Mouse (Mus musculus) retina, postnatal 1 day (tissue): ENCODE measurements at regions not wholly inside any gene's neighbourhood (a gene's known extent, or its start where the extent isn't known, plus 50 kb on each side); places are given as distances from the start of the nearest gene placed in this dataset.

Source experiments
- DNase-seq: peaks from one replicate; pipeline ENCODE4 v3.0.0-alpha.2; 2012

DNA sequence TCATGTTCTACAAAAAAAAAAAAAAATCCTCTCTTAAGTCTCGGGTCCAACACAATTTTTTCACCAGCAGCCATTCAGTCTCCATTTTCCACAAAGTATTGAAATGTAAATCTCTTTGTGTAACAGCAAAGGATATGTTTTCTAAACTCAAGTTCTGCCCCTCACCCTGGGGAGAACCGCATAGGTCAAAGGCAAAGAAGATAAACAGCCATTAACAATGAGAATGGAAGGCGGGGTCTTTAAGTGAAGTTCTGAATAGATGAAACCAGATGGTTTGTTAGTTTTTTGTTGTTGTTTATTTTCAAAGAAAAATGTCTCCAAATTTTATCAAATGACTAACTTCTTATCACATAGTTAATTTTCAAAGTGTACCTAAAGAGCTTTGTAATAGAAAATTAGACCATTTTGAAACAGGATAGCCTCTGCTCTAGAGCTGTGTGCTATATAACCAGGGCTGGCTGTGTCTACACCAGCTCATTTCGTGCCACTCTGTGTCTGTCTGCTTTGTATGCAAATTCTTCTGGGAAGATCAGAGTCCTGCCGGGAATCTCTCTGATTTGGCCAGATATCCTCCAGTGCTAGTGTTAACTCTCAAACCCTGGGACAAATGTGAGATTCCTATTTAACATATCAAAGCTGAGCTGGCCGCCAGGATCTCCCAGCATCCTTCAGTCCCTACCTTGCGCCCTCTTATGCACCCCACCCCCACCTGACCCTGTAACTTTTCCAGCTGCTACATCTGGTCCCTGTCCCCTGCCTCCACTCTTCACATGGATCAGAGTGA lies 240.9 kb downstream of the Qk start:
- no peak for DNase-seq

DNA sequence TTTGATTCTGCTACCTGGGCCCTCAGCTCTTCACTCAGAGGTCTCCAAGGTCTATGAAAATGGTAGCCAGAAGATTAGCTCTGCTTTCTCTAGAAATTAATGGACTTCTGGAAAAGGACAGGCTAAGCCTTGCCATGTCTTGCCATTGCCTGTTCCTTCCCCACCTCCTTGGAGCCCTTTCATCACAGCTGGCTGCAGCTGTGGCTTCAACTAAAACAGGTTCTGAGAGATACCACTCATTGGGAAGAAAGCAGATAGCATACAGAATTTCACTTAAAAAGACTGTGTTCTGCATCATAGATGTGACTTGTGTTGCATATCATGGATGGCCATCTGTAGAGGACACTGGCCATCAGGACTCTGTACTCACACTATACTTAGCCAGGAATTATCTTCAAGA lies 246.4 kb downstream of the Qk start:
- no peak for DNase-seq

DNA sequence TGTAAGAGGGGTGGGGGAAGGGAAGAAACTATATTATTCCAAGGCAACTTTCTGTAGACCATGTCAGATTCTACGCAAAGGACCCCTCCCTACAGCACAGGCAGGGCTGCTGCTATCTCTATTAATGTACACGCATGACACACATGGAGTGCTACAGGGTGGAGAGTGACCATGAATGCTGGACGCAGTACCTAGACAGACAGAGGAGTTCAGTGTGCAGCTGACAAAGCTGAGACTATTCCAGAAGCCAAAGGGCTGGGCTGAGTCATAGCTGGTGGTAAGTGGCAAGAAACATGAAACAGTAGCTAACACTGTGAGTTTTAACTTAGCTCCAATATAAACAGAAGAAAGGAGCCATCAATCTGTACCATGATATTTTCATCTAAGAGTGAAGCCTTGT lies 250.4 kb downstream of the Qk start:
- no peak for DNase-seq

DNA sequence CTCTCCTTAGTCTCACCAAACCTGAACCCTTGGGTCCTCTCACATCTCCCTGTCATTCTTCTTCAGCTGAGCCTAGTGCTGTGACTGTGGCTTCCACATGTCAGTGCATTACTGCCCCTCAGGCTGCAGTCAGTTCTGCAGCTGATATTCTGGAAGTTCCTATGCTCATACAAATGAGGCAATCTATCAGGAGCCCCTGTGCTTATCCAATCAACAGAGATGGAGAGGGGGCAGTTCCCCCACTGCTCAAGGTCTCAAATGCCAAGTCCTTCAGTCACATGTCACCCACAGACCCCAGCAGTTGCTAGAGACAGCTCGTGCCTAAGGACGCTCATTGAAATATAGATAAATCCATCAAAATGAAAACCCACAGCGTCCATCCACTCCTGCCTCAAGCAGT lies 254.5 kb downstream of the Qk start:
- peak; percentile 63 for DNase-seq

DNA sequence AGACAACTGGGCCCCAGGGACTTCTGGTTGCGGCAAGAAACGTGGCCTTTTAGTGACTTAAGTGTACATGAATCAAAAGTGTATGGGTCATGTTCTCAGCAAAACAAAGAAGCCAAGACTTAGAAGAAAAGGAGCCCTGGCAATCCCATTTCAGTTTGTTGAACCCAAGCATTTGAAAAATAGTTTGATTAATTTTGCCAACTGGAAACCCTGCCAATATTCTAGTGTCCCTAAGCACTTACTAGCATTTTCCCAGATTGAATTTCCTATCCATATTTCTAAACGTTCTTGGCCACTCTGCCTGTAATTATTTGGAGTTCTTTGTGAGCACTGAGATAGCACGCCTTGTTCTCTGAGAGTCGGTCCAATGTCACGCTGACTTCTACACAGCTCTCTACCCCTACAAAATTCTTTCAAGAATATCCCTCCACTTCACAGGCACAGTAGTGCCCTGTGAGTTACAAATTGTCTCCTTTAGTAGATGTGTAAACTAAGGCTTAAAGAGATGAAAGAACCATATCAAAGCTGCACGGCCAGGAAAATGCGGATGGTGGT lies 257.0 kb downstream of the Qk start:
- DNase-seq: no peak

DNA sequence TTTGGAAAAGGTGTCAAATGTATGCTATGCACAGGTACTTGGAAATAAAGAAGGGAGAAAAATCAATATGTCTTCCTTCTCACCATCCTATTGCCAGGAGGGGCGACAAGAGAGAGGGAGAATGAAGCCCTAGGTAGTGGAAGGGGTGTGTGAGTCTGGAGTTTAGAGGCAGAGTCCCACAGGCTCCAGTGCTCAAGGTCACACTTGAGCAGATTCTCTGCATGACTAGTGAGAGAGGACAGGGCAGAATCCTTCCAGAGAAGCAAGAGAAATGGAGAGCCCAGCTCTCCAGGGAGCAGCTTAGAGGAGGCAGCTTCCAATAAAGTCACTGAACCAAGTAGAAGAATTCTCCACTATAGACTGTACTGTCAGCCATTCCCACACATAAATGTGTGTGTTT lies 261.9 kb downstream of the Qk start:
- DNase-seq: peak; percentile 4

DNA sequence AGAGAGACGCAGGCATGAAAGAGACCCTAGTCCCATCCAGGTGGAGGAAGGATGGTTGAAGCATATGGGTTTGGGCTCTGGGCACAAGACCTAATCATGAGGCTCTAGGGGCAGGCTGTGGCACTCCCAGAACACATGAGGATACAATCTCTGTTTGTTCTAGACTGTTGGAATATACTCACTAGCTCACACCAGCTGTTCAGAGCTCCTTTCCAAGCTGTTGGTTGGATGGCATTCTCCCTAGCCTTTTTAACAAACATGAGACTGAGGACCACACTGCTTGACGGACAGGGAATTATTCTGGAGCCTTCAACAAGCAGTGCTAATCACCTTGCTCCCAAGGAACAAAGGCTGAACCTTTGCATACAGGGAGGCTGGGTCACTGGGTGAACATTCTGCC lies 263.6 kb downstream of the Qk start:
- no peak for DNase-seq

DNA sequence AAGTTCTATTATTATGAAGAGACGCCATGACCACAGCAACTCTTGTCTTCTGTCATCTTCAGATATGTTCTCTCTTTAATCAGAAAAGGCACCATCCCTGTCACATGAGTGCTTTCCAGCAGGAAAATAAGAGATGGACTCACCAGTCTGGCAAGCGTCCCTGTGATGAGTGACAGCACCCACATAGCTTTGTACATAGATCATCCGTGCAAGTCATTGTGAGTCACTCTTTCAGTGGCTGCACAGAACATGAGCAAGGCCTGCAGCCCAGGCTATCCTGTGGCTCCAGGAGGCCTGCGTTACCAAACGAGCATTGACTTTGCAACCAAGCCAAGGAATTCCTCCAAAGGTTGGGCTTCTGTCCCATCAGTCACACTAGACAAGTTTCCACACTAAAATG lies 265.3 kb downstream of the Qk start:
- no peak for DNase-seq

DNA sequence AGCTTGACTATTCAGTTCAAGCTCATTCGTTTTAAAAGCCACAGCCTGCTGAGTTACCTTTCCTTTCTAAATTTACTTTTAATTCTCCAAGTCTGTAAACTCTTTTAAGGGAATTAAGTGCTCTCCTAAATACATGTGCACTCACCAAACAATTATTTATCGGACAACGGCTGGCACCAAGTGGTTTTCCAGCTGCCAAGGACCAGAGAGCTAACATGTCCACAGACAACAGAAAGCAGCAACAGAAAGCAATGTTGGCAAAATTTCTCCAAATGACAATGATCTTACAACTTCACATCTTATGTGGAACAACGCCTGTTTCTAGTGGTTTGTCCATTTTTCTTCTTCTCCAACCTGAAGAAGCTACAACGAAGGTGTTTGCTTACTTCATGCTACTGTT lies 275.3 kb downstream of the Qk start:
- DNase-seq: no peak

DNA sequence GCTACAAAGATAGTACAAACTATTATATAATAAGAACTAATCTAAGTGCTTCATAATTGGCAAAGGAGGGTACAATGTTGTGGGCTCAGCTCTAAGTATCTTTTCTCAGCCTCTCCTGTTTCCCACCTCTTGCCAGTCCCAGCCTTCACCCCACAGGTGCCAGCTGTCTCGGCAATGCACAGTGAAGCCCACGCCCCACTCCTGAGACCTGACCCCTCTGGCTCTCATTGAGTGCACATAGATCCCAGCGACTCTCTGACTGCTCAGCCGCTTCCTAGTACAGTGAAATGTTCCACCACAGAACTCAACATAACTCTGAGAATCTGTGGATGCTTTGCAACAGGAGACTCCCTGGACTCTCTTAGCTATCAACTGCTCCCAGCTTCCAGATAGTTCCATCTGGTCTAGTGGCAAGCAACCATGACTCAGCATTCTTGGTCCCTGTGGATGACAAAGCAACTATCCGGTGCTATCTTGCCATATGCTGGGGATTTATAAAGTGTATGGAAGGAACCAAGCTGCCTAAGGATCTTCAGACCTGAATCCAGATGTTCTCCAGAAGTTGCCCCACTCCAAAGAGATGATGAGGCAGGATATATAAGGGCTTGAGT lies 277.5 kb downstream of the Qk start:
- no peak for DNase-seq

DNA sequence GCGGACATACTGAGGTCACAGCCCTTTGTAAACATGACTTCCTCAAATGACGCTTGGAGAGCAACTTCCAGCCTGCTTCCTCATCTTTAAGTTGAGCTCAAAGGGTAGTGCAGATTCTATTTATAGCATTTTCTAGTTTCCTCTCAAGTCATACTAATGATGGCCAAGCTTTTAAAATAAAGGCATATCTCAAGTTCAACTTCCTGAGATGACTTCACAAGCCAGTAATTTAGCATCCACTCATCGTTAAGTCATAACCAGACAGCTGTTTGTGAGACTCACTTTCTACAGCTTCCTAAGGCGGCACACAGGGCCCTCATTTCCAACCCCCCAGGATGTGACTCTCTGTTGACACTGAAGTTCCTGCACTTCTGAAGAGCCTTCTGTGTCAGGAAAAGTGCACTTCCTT lies 278.7 kb downstream of the Qk start:
- no peak for DNase-seq

DNA sequence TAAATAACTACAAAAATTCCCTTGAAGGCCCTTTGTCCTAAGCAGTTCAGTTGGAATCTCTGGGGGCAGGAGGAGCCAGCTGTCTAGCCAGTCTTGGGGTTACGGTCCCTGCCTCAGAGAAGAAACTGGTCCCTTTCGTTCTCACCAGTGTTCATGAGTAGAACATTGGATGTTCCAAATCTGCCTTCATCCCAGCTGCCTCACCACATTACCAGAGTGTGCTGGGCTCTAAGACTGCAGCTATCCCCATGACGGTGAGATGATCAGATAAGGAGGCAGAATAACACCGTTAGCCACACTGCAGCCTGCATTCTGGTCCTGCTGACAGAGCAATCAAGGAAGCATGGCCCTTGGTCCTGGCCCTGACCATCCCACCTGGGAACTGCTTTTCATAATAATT lies 279.3 kb downstream of the Qk start:
- DNase-seq: no peak

DNA sequence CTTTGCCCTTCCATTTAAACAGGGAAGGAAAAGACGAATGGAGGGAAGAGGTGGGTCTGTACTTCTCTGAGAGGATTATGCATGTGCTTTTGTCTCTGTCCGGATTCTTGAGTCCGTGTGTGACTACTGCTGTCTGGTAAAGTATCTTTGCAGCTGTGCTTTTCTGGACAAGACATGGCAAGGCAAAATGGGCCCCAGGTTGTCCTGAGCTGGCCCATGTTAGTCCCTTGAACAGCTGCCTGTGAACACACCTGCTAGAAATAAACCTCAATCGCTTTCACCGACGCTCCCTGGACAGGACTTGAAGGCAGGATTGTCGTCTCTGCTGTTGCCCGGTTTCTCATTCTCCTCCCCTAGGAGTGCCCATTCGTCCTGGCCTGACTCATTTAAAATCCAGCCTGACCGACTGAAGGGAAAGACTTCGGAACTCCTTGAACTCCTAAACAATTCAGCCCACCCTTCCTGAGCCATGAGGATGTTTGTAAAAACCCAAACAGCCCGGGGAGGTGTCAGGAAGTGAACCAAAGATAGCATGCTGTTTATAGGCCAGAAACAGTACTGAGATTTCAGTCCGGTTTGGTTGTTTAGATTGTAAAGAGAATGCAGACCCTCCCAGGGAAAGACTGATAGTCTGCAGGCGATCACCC lies 281.7 kb downstream of the Qk start:
- DNase-seq: no peak

DNA sequence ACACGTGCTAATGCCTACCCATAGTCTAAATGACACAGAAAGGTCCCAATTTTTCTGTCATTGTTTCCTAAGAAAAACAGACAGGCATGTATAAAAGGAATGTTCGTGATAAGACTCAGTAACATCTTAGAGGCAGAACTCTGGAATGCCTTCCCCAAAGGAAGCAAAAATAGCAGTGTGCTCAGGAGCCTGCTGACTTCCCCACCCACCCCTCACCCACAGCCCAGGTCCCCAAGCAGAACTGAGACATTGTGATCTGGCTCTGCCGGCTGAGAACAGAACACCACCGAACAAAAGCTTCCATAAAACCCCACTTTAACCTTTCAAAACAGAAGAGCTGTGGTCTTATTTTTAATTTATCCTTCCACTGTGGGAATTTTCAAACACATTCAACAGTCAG lies 286.1 kb downstream of the Qk start:
- DNase-seq: no peak

DNA sequence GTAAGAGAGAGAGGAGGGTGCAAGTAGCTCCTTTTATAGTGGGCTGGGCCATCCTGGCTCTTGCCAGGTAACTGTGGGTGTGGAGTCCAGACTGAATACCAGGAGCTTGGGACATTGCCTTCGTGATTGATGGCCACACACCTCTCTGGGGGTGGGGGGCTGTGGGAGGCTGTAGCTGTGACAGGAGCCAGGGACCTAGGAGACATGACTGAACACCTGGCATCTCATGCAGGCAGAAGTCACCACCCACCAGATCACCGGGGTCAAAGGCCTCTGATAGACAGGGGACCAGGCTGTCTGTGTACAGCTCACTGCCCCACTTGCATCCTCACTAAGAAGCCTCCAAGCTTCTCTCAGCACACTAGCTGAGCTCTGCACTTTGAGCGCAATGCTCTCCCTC lies 288.6 kb downstream of the Qk start:
- no peak for DNase-seq

DNA sequence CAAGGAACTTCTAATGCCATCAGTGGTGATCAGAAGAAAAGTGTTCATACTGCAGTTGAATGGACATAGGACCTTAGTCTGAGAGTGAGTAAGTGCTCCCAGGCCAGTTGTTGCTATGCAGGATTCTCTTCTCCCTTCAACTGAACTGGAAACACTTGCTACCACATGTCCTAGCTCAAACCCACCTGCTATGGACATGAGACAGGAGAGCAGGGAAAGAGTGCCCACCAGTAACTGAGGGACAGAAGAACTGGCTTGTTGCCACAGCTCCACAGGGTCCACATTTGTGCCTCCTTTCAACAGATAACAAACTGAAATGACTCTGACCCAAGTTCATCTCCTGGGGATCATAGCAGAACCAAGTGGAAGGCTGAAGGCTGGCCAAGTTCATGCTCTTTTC lies 292.9 kb downstream of the Qk start:
- no peak for DNase-seq

DNA sequence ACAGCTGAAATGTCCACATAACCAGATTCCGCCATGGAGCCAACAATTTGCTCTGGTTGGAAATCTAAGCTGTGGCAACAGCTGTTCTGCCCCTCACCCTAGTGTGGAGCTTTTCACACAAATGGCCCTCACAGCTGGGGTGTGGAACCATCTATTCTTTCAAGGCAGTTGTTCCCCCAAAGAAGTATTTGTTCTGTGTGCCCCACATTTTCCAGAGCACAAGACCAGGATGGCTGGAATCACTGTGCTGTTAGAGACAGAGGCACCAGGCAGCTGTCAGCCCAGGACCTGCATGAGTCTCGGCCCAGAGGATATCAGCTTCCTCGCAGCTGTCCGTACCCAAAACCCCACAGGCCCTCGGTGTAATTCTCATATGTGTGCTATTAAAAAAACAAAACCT lies 294.4 kb downstream of the Qk start:
- DNase-seq: no peak

DNA sequence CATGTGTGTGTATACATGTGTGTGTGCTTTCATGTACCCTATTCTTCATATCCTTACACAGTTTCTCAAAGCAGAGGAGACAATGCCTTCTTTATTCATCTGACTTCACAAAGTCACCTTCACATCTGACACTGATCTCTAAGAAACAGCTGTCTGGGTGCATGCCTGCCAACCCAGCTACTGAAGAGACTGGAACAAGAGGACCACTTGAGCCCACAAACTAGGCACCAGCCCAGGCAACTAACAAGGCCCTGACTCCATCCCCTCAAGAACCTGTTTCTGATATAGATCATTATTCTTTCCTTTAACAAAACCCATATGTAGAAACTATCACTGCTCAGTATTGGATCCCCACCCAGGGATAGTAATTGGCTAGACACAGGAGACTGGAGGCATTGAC lies 295.3 kb downstream of the Qk start:
- DNase-seq: no peak

DNA sequence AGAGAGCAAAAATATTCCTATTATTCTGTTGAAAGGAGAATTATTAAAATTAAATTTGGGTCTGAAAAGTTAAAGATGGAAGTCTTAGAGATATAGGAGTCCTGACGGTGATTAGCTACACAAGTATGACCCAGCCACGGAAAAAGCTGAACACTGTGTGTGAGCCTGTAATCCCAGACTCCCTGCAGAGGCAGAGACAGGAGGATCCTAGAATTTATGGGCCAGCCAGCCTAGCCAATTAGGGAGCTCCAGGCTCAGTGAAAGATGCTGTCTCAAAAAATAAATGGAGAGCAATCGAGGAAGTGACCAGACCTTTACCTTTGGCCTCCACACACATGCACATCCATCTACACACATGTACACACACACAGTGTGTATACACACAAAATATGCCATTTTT lies 307.5 kb downstream of the Qk start:
- DNase-seq: no peak

DNA sequence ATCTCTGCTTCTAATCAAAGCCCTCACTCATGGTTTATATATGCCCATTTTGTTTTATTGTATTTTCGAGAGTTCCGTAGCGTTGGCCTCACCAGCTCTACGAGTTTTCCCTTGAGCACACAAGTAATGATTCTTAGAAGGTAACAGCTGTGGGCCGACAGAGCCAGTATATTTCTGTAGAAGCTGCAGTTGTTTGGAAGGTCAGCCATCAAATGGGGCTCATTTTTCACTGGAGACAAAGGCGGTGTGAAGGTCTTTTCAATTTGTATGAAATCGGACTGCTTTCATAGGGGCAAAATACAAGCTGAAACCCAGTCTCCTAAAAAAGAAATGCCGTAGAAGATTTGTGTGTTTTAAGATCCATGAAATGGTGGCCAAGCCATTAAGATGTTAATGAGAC lies 307.9 kb downstream of the Qk start:
- no peak for DNase-seq

DNA sequence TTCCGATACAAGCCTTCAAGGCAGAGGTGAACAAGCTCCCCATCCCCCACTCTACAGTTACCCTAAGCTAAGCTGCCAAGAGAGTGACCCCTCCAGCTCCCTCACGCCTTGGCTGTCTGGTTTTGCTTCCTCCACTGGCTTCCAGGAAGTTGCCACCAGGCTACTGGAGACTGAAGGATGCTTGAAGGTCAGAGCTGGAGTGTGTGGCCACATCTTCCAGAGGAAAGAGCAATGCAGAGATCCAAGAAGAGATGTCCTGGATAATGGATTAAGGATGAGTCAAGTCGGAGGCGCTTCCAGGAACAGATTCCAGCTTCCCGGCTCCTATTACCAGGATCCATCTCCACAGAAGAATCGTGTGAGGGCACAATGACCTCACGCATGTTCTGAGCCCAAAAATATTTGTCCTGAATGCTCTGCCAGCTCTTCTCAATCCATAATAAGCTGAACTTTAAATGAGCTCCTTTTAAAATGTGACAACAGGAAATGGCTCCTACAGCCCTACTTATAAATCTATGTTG lies 318.5 kb downstream of the Qk start:
- no peak for DNase-seq

DNA sequence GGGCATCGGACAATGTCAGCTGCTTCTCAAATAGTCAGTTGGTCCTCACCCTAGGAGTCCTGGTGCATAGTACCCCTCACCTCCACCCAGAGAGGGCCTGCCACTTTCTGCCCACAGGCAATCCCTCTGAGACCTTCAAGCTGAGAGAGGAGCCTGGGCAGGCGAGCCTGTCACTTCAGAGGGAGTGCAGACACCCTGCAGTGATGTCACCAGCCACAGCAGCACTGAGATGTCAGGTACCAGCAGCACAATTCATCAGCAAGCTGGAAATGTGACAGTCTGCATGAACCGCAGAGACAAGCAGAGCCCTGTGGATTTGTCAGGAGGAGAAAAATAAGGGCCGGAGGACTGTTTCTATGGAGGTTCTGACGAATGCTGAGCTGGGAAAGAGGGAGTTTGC lies 324.3 kb downstream of the Qk start:
- DNase-seq: peak; percentile 62

DNA sequence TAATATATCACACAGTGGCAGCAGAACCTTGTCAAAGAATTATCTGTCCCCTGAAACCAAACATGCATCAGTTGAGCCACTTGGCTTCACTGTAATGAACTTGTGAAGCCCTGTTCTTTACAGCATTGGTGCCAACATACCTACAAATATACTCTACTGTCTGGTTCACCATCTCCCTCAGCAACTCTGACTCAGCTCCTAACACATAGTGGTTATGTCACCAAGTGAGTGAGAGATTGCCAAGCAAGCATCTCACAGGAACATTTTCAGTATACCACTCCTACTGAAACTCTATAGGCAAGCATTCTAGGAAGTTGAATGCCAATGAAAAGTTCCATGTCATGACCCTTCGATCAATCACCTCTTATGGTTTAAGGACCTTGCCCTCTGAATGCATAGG lies 321.2 kb upstream of the Pabpc6 start:
- no peak for DNase-seq

DNA sequence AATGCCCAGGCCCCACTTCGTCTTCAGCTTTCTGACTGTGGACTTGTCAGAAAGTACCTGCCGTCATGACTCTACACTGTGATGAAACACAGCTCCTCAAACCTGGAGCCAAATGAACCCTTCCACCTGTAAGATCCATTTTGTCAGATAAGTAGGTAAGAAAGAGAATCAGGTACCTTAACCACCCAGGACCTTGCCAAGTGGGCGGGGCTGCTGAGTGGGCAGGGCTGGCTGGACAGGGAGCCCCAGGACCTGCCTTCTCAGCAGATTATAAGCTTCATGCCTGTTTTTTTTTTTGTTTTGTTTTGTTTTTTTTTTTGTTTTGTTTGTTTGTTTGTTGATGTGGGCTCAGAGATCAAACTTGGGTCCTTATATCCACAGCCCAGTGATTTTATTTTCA lies 311.8 kb upstream of the Pabpc6 start:
- no peak for DNase-seq
